Mouse (Mus musculus) left cerebral cortex, postnatal 4 days (tissue): ENCODE data around the gene Olfr557. TPM values are rescaled to one million over a fixed set of nuclear protein-coding genes. Genes with fewer than 3 reads are reported as not detected.

Experiments
- DNase-seq: peaks from one replicate; pipeline ENCODE4 v3.0.0-alpha.2; 2022
- intact Hi-C: fragments of 180-260 bp; cut with DNase I; formaldehyde crosslinking; loops from one replicate; pipeline ENCODE4 v1.15.1; 2025
- total RNA-seq, 2 experiments: library from RNA; stranded (reverse); gene quantifications; 2 replicates each; pipeline ENCODE4 v1.2.3; 2021

Olfr557 gene
- not detected for total RNA-seq

DNA sequence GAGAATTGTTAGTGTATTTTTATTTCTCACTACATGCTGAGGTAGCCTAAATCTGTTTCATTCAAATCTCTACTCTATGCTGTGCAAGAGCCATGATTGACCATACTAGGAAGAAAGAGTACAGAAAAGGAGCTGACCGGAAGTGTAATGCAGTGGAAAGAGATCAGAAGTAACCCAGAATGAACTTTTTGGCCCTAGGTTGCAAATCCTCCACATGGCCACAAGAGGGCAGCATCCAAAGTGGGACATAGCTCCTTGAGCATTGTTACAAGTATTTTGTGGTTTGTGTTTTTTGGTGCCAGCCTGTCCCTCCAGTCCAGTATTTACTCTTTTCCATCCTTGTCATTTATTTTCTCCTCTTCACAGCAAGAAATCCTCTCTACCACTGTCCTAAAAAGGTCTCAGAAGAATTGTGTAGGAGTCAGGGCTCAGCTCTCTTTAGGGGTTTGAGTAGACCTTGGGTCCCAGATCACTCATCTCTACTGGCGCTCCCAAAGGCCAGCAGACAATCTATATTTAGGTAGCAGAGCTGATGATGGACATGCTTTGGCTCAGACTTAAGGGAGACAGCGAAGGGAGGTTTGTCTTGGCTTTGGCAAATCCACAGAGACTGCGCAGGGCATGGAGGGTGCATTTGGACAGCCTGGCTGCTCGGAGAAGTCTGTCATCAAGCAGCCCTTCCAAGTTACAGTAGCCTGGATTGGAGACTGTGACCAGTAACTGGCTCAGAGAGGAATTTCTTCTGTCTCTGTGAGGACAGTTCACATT, at the start of gene Olfr557:
Gene Olfr557, plus strand, starts transcription at position 553 of the 768 bp plus-strand sequence.
- intact Hi-C loops, result loop anchor here (10.0 kb wide), 1 partner anchor 219 kb away; the partner anchor contains the start of gene Olfr571
- peak; percentile 12 for DNase-seq

GRCm38 (mm10) chr7:102658523-102658922, 37.2 kb upstream of the Olfr557 start, which contains the start of gene Olfr555:
Gene Olfr555 (plus strand): TSS chr7:102658823.
- no peak for DNase-seq
- intact Hi-C loops, result no loop called here

DNA sequence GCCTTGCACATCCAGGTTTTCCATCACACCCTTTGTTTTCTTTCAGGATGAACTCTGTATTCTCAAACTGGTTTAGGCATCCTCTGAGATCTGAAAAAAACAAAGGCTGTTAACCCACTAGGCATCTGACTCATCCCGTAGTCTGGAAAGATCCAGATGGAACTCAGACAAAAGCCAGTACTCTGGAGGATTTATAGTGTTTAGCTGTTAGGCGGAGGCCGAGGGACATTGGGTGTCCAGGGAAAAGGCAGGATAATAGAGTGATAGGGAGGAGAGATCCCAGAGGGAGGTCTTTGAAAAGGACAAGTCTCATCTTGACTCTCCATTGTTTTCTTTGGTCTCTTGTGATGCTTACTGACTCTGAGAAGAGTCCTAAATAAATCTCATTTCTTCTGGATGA, 31.1 kb upstream of the Olfr557 start, which contains the start of gene Olfr556:
Gene Olfr556, plus strand, starts transcription at position 301 of the 400 bp plus-strand sequence.
- intact Hi-C loops, result loop anchor here (10.0 kb wide), 1 partner anchor 250 kb away; the partner anchor contains the start of gene Olfr571

DNA sequence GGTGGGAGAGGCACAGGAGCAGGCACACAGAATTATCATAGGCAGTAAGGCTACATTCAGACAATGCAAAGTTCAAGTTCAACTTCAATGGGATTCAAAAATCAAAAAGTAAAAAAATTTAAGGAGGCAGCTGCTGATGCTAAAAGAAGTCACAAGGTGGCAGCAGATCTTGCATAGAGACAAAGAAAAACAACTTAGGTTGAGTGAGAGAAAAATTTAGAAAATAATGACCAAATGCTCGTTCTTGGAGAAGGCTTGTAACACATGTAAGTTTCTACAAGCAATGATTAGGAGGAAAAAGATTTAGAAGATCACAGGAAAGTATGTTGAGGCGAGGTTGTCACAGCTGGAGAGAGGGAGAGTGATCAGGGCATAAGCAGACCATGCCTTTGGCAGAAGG, 30.3 kb upstream of the Olfr557 start:
- DNase-seq, result no peak
- intact Hi-C loops, result loop anchor here (10.0 kb wide), 1 partner anchor 249 kb away; the partner anchor contains the start of gene Olfr571

More for the DNA sequence above, 31.1 kb upstream of the Olfr557 start, which contains the start of gene Olfr556:
- no peak for DNase-seq

DNA sequence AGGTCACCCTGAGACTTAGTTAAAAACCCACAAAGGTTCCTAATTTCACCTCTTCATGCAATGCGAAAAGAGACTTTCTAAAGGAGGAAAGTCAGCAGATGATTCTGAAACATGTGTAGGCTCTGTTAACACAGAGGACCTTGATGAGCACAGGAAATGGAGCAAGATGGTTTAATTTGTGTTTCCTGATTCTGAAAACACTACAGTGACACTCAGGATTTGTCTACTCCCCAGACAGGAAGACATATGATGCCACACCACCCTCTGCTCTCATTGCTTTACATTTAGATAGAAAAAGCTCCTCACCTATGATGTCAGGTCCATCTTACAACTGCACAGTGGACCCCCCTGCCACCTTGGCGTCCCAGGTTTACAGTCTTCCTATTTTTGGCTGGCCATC, 19.5 kb upstream of the Olfr557 start:
- DNase-seq, result no peak
- intact Hi-C loops, result no loop called here

- intact Hi-C loops, result no loop called here
Observed at GRCm38 (mm10) chr7:102681916-102682315, 13.8 kb upstream of the Olfr557 start.

GRCm38 (mm10) chr7:102686944-102687501, 8.7 kb upstream of the Olfr557 start, which contains the start of gene Trim68:
Gene Trim68 (minus strand): TSS chr7:102687327.
- intact Hi-C loops, result no loop called here
- peak; percentile 84 for DNase-seq

More at GRCm38 (mm10) chr7:102681916-102682315, 13.8 kb upstream of the Olfr557 start:
- DNase-seq, result no peak

- intact Hi-C loops, result loop anchor here (10.0 kb wide), 1 partner anchor 216 kb away; the partner anchor contains the start of gene Olfr571
- peak; percentile 6 for DNase-seq
Observed at GRCm38 (mm10) chr7:102698461-102698860, 2.8 kb downstream of the Olfr557 start.

GRCm38 (mm10) chr7:102701915-102702314, 6.2 kb downstream of the Olfr557 start, which contains the start of gene Olfr558:
Gene Olfr558 (plus strand): TSS chr7:102702215.
- no peak for DNase-seq

GRCm38 (mm10) chr7:102718970-102719369, 23.3 kb downstream of the Olfr557 start, which contains the start of gene Olfr33:
Gene Olfr33 (minus strand): TSS chr7:102719070.
- no peak for DNase-seq
- intact Hi-C loops, result no loop called here

More at GRCm38 (mm10) chr7:102701915-102702314, 6.2 kb downstream of the Olfr557 start, which contains the start of gene Olfr558:
- intact Hi-C loops, result no loop called here

DNA sequence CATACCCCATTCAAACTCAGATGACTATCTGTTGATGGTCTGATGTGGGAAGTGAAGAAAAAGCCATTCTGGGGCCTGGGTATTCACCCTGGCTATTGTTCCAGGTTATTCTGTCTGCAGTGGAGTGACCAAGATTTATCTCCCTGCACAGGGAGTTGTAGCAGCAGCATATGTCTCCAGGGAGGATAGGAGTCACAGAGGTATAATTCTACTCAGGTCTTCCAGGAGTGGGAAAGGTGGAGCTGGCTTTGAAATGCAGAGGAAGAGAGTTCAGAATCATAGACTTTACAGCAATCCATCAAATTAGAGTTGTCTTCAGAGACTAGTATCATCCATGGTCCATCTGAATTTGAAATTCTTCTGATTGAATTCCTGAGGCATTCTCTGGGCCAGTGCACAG, 31.7 kb downstream of the Olfr557 start, which contains the start of gene Olfr559:
Gene Olfr559, minus strand, starts transcription at position 101 of the 400 bp plus-strand sequence.
- intact Hi-C loops, result no loop called here

DNA sequence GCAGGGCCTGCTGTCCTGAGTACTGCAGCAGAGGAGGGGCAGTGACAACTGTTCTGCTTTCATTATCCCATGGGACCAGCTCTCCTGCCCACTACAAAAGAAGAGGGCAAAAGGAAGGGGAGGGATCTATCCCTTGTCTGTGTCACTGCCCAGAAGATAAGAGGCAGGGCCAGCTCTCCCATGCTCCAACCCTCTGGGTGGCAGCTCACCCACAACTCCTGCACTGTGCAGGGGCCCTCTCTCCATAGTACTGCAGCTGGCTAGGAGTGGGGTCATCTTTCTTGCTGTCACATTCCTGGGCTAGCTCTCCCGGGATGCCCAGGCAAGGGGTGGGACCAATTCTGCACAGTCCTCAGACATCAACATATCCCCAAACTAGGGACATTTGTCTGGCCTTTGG, 38.1 kb downstream of the Olfr557 start:
- no peak for DNase-seq
- intact Hi-C loops, result no loop called here

More for the DNA sequence above, 31.7 kb downstream of the Olfr557 start, which contains the start of gene Olfr559:
- no peak for DNase-seq

GRCm38 (mm10) chr7:102737705-102738104, 42.0 kb downstream of the Olfr557 start:
- no peak for DNase-seq
- intact Hi-C loops, result no loop called here

Other genes with a start within 250 kb of the Olfr557 start
- not detected for gene Olfr543, start 214.2 kb upstream of the Olfr557 start, total RNA-seq
- gene Olfr544, start 207.6 kb upstream of the Olfr557 start, total RNA-seq, result not detected
- not detected for gene Olfr545, start 196.3 kb upstream of the Olfr557 start, total RNA-seq
- gene Olfr547, start 161.2 kb upstream of the Olfr557 start, total RNA-seq, result not detected
- not detected for gene Olfr548-ps1, start 155.0 kb upstream of the Olfr557 start, total RNA-seq
- gene Olfr549, start 146.0 kb upstream of the Olfr557 start, total RNA-seq, result not detected
- gene Trim21, start 130.4 kb upstream of the Olfr557 start, total RNA-seq, result 1 to 10 TPM; 1.9 to 2.3 TPM
- under 1 TPM in 1 of 2 experiments, not detected in 1; 0.08 TPM for gene Olfr550, start 124.5 kb upstream of the Olfr557 start, total RNA-seq
- not detected for gene Olfr551, start 104.0 kb upstream of the Olfr557 start, total RNA-seq
- not detected for gene Olfr552, start 98.1 kb upstream of the Olfr557 start, total RNA-seq
- not detected for gene Olfr553, start 77.7 kb upstream of the Olfr557 start, total RNA-seq
- not detected for gene Olfr554, start 57.5 kb upstream of the Olfr557 start, total RNA-seq
- gene Olfr555, start 37.1 kb upstream of the Olfr557 start, total RNA-seq, result not detected
- not detected for gene Olfr556, start 31.0 kb upstream of the Olfr557 start, total RNA-seq
- gene Trim68, start 8.6 kb upstream of the Olfr557 start, total RNA-seq, result 1 to 10 TPM; 5.9 to 6.1 TPM
- under 1 TPM; 0.12 to 0.14 TPM for gene Olfr558, start 6.3 kb downstream of the Olfr557 start, total RNA-seq
- gene Olfr33, start 23.2 kb downstream of the Olfr557 start, total RNA-seq, result not detected
- gene Olfr559, start 31.6 kb downstream of the Olfr557 start, total RNA-seq, result not detected
- gene Olfr560, start 63.5 kb downstream of the Olfr557 start, total RNA-seq, result not detected
- gene Olfr78, start 63.6 kb downstream of the Olfr557 start, total RNA-seq, result under 1 TPM; 0.28 to 0.36 TPM
- gene Olfr561, start 75.3 kb downstream of the Olfr557 start, total RNA-seq, result not detected
- not detected for gene Olfr564, start 107.6 kb downstream of the Olfr557 start, total RNA-seq
- not detected for gene Olfr566, start 162.9 kb downstream of the Olfr557 start, total RNA-seq
- gene Olfr568, start 181.2 kb downstream of the Olfr557 start, total RNA-seq, result not detected
- gene Olfr569, start 195.0 kb downstream of the Olfr557 start, total RNA-seq, result not detected
- gene Olfr570, start 198.7 kb downstream of the Olfr557 start, total RNA-seq, result not detected
- gene Olfr571, start 221.6 kb downstream of the Olfr557 start, total RNA-seq, result not detected
- gene Olfr572, start 228.5 kb downstream of the Olfr557 start, total RNA-seq, result not detected
- not detected for gene Olfr573-ps1, start 246.7 kb downstream of the Olfr557 start, total RNA-seq